Mouse (Mus musculus): Measurements from ENCODE around the gene Car5a.

Gene Car5a

GRCm38 (mm10) chr8:121877828-121878480, 66.8 kb downstream of the Car5a start:
- no peak for DNase-seq (ENCODE audit: low spot score)

- DNase-seq (ENCODE audit: low spot score): no peak
Measured at GRCm38 (mm10) chr8:121877212-121877611, 67.5 kb downstream of the Car5a start.

- DNase-seq (ENCODE audit: low spot score): no peak
Measured at GRCm38 (mm10) chr8:121875517-121875916, 69.2 kb downstream of the Car5a start.

GRCm38 (mm10) chr8:121875045-121875444, 69.7 kb downstream of the Car5a start:
- no peak for DNase-seq (ENCODE audit: low spot score)

- no peak for DNase-seq (ENCODE audit: low spot score)
Measured at GRCm38 (mm10) chr8:121874031-121874430, 70.7 kb downstream of the Car5a start.

- no peak for DNase-seq (ENCODE audit: low spot score)
Measured at GRCm38 (mm10) chr8:121871833-121872440, 72.8 kb downstream of the Car5a start.

DNA sequence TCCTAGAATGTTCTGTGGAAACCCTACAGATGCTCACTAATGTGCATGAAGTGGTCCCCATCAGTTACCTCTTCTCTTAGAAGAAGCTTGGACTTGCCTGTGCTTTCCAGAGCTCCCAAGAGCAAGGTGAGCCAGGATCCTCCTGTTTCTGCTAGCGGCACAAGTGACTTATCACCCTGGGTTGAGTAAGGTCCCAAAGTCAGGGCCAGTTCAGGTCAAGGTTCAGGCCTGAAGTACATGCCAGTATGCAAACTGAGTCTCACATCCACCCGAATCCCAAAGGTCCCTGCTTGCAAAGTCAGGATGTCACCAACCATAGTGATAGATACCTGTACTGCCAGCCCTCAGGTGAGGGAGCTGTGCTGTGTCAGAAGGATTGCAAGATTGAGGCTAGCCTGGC, 74.5 kb downstream of the Car5a start:
- DNase-seq (ENCODE audit: low spot score): no peak

- DNase-seq (ENCODE audit: low spot score): no peak
Measured at GRCm38 (mm10) chr8:121868896-121869295, 75.8 kb downstream of the Car5a start.

DNA sequence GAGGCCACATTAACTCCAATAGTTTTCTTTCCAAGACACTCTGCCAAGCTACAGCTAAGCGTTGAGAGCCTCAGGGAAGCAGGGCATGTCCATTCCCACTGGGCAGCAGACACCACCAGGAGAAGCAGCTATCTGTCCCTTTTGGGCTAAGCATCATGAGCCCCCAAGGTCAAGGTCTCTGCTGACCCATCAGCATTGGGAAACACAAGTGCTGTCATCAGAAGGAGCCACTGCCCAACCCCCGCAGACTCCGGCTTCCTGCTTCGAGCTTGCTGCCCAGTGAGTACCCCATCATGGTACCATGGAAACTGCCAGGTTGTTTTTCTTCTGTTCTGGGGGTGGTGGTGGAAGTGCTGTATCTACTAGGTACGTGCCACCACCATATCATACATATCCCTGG, 76.5 kb downstream of the Car5a start:
- DNase-seq (ENCODE audit: low spot score): no peak
